Mouse (Mus musculus) left cerebral cortex, adult 2 months (tissue): ENCODE measurements around the gene Pp2d1. TPM values are rescaled to one million over a fixed set of nuclear protein-coding genes. Genes with fewer than 3 reads are reported as not detected.
A peak's percentile ranks its signal among the peaks of the same experiment; 100 is the strongest.

Experiments used
- DNase-seq, 2 experiments: peaks; one replicate each; pipeline ENCODE4 v3.0.0; 2021 to 2022; ENCODE audit warnings: low spot score in 2 of 2, mixed read lengths in 1 of 2; ENCODE audit errors: extremely low spot score in 1 of 2
- H3K27ac ChIP-seq: fragments of 200-600 bp; 2 replicates; pipeline ENCODE4 v1.8.1; 2022
- H3K4me3 ChIP-seq: fragments of 200-600 bp; 2 replicates; pipeline ENCODE4 v1.8.1; 2022
- CTCF ChIP-seq: fragments of 200-600 bp; IDR thresholded peaks from 2 replicates; pipeline ENCODE4 v1.8.1; 2022; ENCODE audit warnings: antibody characterized with exemption, mild to moderate bottlenecking, moderate library complexity
- intact Hi-C: fragments of 180-260 bp; cut with DNase I; formaldehyde crosslinking; loops from one replicate; pipeline ENCODE4 v1.15.1; 2025
- total RNA-seq, 2 experiments: library from RNA; stranded (reverse); gene quantifications; 2 replicates each; pipeline ENCODE4 v1.2.3; 2021

The Pp2d1 gene
- total RNA-seq, 2 experiments from 2014 or later: not detected

GRCm38 (mm10) chr17:53519364-53519763 is 19.9 kb downstream of the Pp2d1 start:
- no peak overlapping the region for H3K4me3 ChIP-seq
- TF ChIP-seq CTCF: no peak; the same call in 1 of the 2 replicates
- DNase-seq: no peak
- no peak overlapping the region for H3K27ac ChIP-seq
- intact Hi-C loops: loop anchor here (10.0 kb wide), 1 partner anchor 315 kb away; no protein-coding TSS in a partner anchor

GRCm38 (mm10) chr17:53512311-53512951 is 26.8 kb downstream of the Pp2d1 start:
- H3K27ac ChIP-seq: no peak overlapping the region
- intact Hi-C loops: loop anchor here (5.0 to 10.0 kb wide), 2 partner anchors 55 to 322 kb away; partner anchors contain the start of gene Kat2b

GRCm38 (mm10) chr17:53502966-53503365 is 36.3 kb downstream of the Pp2d1 start:
- Histone ChIP-seq H3K4me3 (no peak overlapping the region), H3K27ac (no peak overlapping the region)
- intact Hi-C loops: no loop called here
- no peak for TF ChIP-seq CTCF
- DNase-seq: no peak

More at GRCm38 (mm10) chr17:53512311-53512951, 26.8 kb downstream of the Pp2d1 start:
- no peak overlapping the region for H3K4me3 ChIP-seq
- no peak for DNase-seq
- TF ChIP-seq CTCF: peak; percentile 63

GRCm38 (mm10) chr17:53489007-53489378 is 50.3 kb downstream of the Pp2d1 start:
- no peak for TF ChIP-seq CTCF
- Histone ChIP-seq H3K4me3 (no peak overlapping the region), H3K27ac (no peak overlapping the region)
- intact Hi-C loops: no loop called here
- no peak for DNase-seq

GRCm38 (mm10) chr17:53488291-53489006 is 50.8 kb downstream of the Pp2d1 start:
- intact Hi-C loops: no loop called here
- Histone ChIP-seq H3K4me3 (no peak overlapping the region), H3K27ac (no peak overlapping the region)
- no peak for TF ChIP-seq CTCF
- DNase-seq: no peak

DNA sequence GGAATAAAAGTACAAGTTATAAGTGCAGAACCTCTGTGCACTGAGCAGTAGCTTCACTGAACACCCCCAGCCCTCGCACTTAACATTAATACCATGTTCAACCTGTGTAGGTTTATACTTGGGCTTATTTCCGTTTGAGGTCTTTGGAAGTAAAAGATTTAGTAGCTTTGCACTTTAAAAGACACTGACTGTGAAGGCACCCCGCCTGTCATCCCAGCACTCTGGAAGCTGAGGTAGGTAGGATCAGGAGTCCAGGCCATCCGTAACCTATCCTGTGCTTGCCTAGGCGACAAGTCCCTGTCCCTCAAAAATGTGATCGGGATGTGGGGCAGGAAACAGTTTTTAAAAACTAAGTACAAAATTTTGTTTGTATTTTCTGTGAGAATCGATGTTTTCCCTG is 58.8 kb downstream of the Pp2d1 start:
- intact Hi-C loops: no loop called here
- no peak for TF ChIP-seq CTCF
- no peak for DNase-seq
- Histone ChIP-seq H3K27ac (no peak overlapping the region), H3K4me3 (peak overlapping the region; percentile 76)

DNA sequence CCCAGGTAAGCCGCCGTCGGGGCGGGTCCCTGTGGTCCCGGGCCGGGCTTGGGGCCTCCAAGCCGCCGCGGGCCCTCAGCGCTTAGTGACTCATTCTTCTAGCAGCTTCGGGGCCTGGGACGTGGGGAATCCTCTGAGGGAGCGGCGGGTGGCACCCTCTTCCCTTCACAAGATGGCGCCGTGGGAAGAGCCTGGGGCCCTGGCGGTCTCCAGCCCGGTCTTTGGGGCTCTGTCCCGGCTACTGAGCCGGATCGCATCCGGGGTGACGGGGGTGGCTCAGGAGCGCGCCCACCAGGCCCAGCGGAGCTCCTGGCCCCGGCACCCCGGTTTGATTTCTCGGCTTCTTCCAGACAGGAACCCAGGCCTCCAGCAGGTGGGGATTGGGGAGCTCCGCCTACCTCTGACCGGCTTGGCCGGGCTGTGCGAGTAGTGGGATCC is 59.6 kb downstream of the Pp2d1 start:
- Histone ChIP-seq H3K27ac (peak overlapping the region; percentile 89), H3K4me3 (peak overlapping the region; percentile 76)
- intact Hi-C loops: loop anchor here (2.0 to 5.0 kb wide), 2 partner anchors 88 to 879 kb away; partner anchors contain the start of gene Kat2b
- peak in 1 of 2 experiments; percentile 58 for DNase-seq
- no peak; the same call in none of the 2 replicates for TF ChIP-seq CTCF

GRCm38 (mm10) chr17:53478858-53479603 is 60.2 kb downstream of the Pp2d1 start, which contains the start of gene Rab5a:
Gene Rab5a, plus strand, starts transcription at chr17:53479234.
- Histone ChIP-seq H3K4me3 (peak within 1 kb of the TSS; percentile 76), H3K27ac (peak within 1 kb of the TSS; percentile 89)
- DNase-seq: peak; percentile 99 to 100
- no peak; the same call in 1 of the 2 replicates for TF ChIP-seq CTCF
- intact Hi-C loops: loop anchor here (1.0 to 5.0 kb wide), 3 partner anchors 88 to 878 kb away; partner anchors contain the start of genes Kat2b and Sgo1

GRCm38 (mm10) chr17:53478066-53478857 is 61.0 kb downstream of the Pp2d1 start:
- H3K4me3 ChIP-seq: peak overlapping the region; percentile 76

GRCm38 (mm10) chr17:53468697-53469096 is 70.6 kb downstream of the Pp2d1 start:
- no peak for TF ChIP-seq CTCF
- no peak for DNase-seq
- intact Hi-C loops: no loop called here
- no peak overlapping the region for H3K27ac ChIP-seq
- no peak overlapping the region for H3K4me3 ChIP-seq

More at GRCm38 (mm10) chr17:53478066-53478857, 61.0 kb downstream of the Pp2d1 start:
- TF ChIP-seq CTCF: no peak; the same call in 1 of the 2 replicates
- intact Hi-C loops: loop anchor here (1.0 to 5.0 kb wide), 3 partner anchors 89 to 877 kb away; partner anchors contain the start of genes Kat2b and Sgo1
- DNase-seq: no peak
- H3K27ac ChIP-seq: peak overlapping the region; percentile 89

- no peak overlapping the region for H3K4me3 ChIP-seq
- no peak overlapping the region for H3K27ac ChIP-seq
- TF ChIP-seq CTCF: peak; percentile 24
- intact Hi-C loops: no loop called here
- DNase-seq: no peak
These were observed 73.7 kb downstream of the Pp2d1 start for GRCm38 (mm10) chr17:53465569-53465968.
